Mouse (Mus musculus) layer of hippocampus, postnatal 14 days (tissue): ENCODE measurements at regions not wholly inside any gene's neighbourhood (a gene's known extent, or its start where the extent isn't known, plus 50 kb on each side); places are given as distances from the start of the nearest gene placed in this dataset.
A peak's percentile ranks its signal among the peaks of the same experiment; 100 is the strongest.

Source experiments
- DNase-seq, 2 experiments: peaks; one replicate each; pipeline ENCODE4 v3.0.0; 2021 to 2022; ENCODE audit warnings: low spot score in 2 of 2, mixed read lengths in 1 of 2

GRCm38 (mm10) chr3:46583351-46583750 lies 135.3 kb upstream of the Pabpc4l start:
- no peak for DNase-seq

DNA sequence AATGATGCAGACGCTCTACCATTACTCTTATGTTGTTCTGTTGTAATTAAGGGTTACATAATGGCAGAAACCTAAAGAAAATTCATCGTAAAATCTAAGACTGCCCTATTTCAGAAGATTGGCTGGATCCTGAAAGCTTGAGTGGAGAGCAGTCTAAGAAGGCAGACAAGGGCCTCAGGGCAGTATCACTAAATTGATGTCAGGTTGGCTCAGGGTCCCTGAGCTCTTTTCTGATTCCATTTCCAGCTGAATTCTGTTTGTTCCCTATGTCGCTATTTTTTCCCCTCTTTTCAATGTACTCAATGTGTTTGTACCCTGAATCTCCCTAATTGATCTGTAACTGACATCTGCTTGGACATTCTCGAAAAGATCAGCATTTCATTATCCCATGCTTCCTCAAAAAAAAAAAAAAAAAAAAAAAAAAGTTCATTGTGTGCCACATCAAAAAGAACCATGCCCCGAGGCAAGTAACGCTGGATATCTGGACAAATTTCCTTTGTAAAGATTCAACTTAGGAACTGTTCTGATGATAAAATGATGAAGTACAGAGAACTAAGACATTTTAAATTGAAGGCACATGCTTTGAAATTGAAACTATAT lies 118.7 kb upstream of the Pabpc4l start:
- DNase-seq = no peak

DNA sequence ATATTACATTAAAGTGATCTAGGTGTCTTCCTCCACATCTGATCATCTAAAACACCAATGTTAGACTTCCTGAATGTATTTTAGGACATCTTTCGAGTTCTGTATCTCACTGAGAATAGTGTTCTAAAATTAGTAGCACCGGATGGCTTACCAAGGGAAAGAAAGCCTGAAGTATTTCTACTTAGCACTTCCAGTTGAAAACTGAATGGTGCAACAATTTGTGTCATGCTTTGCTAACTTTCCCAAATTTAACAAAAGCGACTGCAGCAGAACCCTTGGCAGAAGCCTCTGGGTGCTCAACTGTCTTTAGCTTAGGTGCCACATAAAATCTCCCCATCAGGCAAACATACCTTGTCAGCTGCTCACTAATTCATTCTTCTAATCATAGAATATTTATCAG lies 105.6 kb upstream of the Pabpc4l start:
- no peak for DNase-seq

DNA sequence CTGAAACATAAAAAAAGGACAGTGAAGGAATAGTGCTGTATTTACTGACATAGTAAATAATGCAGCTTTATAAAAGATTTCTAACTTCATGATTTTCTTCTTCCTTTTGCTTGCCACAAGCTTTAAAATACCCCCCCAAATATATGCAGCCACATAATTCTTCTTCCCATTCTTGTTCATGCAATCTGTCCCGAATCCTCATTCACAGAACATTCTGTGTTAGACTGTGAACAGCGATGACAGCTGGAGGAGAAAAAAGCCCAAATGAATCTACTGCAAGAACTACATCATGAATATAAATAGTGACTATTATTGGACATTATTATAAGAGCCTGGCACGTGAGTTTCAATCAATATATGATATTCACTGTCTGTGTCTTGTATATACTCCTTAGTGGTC lies 90.6 kb upstream of the Pabpc4l start:
- DNase-seq = peak in 1 of 2 experiments; percentile 56

DNA sequence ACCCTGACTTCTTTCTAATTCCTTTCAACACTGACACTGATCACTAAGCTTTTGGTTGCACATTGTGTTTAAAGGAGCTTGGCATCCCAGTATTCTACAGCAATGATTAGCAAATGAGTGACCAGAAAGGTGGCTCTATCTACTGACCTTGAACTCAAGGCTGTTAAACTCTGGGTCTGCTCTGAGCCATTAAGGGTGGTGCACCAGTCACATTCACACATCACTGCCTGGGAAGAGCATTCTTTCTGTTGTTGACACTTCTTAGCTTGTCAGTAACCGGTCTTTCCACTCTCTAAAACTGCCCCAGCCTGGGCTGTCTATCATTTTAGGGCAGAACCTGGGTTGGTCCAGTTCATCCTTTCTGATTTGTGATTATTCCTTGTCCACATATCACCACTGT lies 63.1 kb upstream of the Pabpc4l start:
- DNase-seq = no peak

GRCm38 (mm10) chr3:46503713-46504112 lies 55.7 kb upstream of the Pabpc4l start:
- DNase-seq = no peak
